Mouse (Mus musculus) thymus, adult 2 months (tissue): Measurements from ENCODE around the gene Gm49340.

Source experiments
- CTCF ChIP-seq: fragments of 200-500 bp; IDR thresholded peaks from 2 replicates; pipeline ENCODE4 v1.5.1; 2012; ENCODE audit warnings: mild to moderate bottlenecking, control low read depth, low read length, moderate library complexity, borderline replicate concordance; ENCODE audit not compliant: control insufficient read depth, poor library complexity, insufficient read depth; ENCODE audit errors: extremely low read depth
- POLR2A ChIP-seq: fragments of 200-500 bp; IDR thresholded peaks from 2 replicates; pipeline ENCODE4 v1.6.1; 2012; ENCODE audit warnings: mild to moderate bottlenecking, low read length, control low read depth, moderate library complexity; ENCODE audit not compliant: control insufficient read depth, poor library complexity, insufficient read depth; ENCODE audit errors: extremely low read depth

GRCm38 (mm10) chr11:73280710-73281109 is 48.8 kb upstream of the Gm49340 start:
- no peak for TF ChIP-seq CTCF
- no peak for TF ChIP-seq POLR2A
